Mouse (Mus musculus) stomach, postnatal 0 days (tissue): ENCODE results near the gene Zmiz1. TPM values are rescaled to one million over a fixed set of nuclear protein-coding genes. Genes with fewer than 3 reads are reported as not detected.

Source experiments
- ATAC-seq: fragments of 200-750 bp; cut with Nextera tagmentation; 2 replicates; pipeline ENCODE4 v1.8.0; 2017; ENCODE audit not compliant: low FRiP score, low TSS enrichment
- DNase-seq: peaks from one replicate; pipeline ENCODE4 v3.0.0-alpha.2; 2016; ENCODE audit warnings: low spot score
- H3K27ac ChIP-seq: fragments of 300-500 bp; sonication (generic); replicated peaks from 2 replicates; pipeline ENCODE4 v1.5.1; 2014; ENCODE audit warnings: mild to moderate bottlenecking, control low read depth
- H3K27me3 ChIP-seq: fragments of 300-500 bp; sonication (generic); 2 replicates; pipeline ENCODE4 v1.6.1; 2014; ENCODE audit warnings: low read length; ENCODE audit not compliant: control insufficient read depth, insufficient read depth
- H3K36me3 ChIP-seq: fragments of 300-500 bp; sonication (generic); 2 replicates; pipeline ENCODE4 v1.6.1; 2014; ENCODE audit warnings: low read length, mixed read lengths; ENCODE audit not compliant: control insufficient read depth, insufficient read depth
- H3K4me1 ChIP-seq: fragments of 300-500 bp; sonication (generic); replicated peaks from 2 replicates; pipeline ENCODE4 v1.6.1; 2014; ENCODE audit warnings: antibody characterized with exemption; ENCODE audit not compliant: control insufficient read depth, insufficient read depth
- H3K4me2 ChIP-seq: fragments of 300-500 bp; sonication (generic); replicated peaks from 2 replicates; pipeline ENCODE4 v1.6.1; 2014; ENCODE audit warnings: low read depth, mild to moderate bottlenecking, control low read depth, moderate library complexity
- H3K4me3 ChIP-seq: fragments of 300-500 bp; sonication (generic); 2 replicates; pipeline ENCODE4 v1.5.1; 2014; ENCODE audit warnings: low read depth, low read length, control low read depth
- H3K9ac ChIP-seq: fragments of 300-500 bp; sonication (generic); 2 replicates; pipeline ENCODE4 v1.6.1; 2014; ENCODE audit warnings: mild to moderate bottlenecking, low read length, control low read depth, mixed read lengths
- H3K9me3 ChIP-seq: fragments of 300-500 bp; sonication (generic); 2 replicates; pipeline ENCODE4 v1.6.1; 2016; ENCODE audit warnings: low read length; ENCODE audit not compliant: control insufficient read depth
- CTCF ChIP-seq: IDR thresholded peaks from 2 replicates; pipeline ENCODE4 v1.5.1; 2016; ENCODE audit warnings: antibody characterized with exemption, low read depth, mild to moderate bottlenecking, moderate library complexity
- EP300 ChIP-seq: optimal IDR thresholded peaks from 2 replicates; pipeline ENCODE3; 2016; ENCODE audit warnings: antibody characterized with exemption
- WGBS: fragments of 180-500 bp; shearing (Covaris S2); extraction: QIAGEN DNeasy Blood & Tissue Kit; methylation state at CpG from one replicate; pipeline ENCODE4 v1.1.7; 2014; 5-methylcytosine and 5-hydroxymethylcytosine counted together
- polyA plus RNA-seq: library from polyadenylated mRNA; unstranded; fragments of >200 nt; fragmentation: Nextera tagmentation; extraction: Ambion mirVana; gene quantifications from 2 replicates; pipeline ENCODE4 v1.2.1, GENCODE M21; 2015

Gene Zmiz1
- polyA plus RNA-seq, 1 experiment from 2014 or later: 13.0 TPM

DNA sequence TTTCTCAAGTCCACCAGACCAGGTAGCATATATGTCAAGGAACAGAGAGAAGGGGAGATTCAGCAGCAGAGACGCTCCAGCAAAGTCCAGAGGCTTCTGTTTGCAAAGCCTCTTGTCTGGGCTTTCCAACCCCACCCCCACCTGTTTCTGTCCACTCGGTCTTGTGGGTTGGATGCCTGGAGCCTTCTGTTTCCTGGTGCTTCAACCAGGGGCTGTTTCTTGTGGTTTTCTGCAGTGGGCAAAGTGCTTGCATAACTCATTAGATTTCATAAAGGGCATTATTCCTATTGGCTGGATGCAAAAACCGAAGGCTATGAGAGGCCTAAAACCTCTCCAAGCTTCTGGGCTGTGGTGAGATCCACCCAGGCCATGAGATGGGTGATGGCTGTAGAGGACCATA is 45.3 kb downstream of the Zmiz1 start:
- no peak overlapping the region for H3K9ac ChIP-seq
- no peak overlapping the region for H3K27ac ChIP-seq
- peaks cover 12% of the 10 kb centered on the region for H3K4me1 ChIP-seq
- no peaks in the 10 kb centered on the region for H3K9me3 ChIP-seq
- no peak overlapping the region for H3K4me3 ChIP-seq
- no peak for DNase-seq
- peaks cover 18% of the 10 kb centered on the region; the same call in 1 of the 2 replicates for H3K36me3 ChIP-seq
- TF ChIP-seq EP300 (no peak), CTCF (no peak)
- 62% methylated on average over 3 of the region's 3 CpGs for WGBS
- ATAC-seq: no peak
- no peaks in the 10 kb centered on the region for H3K27me3 ChIP-seq
- H3K4me2 ChIP-seq: no peak overlapping the region

DNA sequence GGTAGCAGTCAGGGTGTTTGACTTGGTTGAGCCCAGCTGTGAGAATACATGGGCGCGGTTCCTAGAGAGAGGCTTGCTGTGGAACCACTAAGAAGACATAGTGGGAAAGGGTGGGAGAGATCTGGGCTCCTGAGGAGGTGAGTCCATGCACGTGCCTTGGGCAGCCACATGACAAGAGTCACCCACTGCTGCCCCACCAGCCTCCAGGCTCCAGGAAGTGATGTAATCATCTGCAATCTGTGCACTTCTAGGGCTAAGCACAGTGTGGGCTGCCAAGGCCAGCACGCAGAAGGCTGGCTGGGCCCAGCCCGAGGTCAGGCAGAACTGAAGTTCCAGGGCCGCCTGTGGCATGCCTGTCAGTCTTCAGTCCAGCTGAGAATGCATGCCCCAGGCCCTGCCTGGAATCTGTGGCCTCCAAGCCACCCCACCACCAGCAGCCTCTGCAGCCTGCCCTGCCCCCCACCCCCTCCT is 46.3 kb downstream of the Zmiz1 start:
- WGBS: 42% methylated on average over 6 of the region's 6 CpGs

DNA sequence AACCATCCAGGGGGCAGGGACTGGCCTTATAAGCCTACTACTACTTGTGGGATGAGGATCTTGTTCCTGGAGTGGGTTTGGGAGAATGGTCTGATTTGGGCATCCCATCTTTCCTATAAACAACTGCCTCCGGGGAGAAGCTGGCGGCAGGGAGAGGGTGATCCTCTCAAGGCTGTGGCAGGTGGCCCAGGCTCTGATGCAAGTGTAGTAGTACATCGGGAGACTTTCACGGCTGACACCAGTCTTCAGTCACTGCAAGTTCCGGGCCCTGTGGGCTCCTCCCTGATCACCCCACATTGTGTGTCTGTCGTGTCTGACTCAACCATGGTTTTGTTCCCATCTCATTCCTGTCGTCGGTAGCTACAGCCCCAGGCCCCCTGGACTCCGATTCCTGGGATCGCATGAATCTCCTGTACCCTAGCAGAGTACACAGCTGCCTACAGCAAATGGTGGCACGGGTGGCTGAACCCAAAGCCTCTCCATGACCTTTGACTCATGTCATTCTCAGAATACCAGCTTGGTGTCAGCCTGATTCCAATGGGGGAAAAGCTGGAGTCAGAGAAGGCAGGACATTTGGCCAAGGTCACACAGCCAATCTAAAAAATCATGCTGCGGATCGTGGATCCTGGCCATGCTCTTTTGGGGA is 49.2 kb downstream of the Zmiz1 start:
- no peak overlapping the region for H3K27ac ChIP-seq
- no peak overlapping the region for H3K4me3 ChIP-seq
- H3K9ac ChIP-seq: no peak overlapping the region
- H3K4me2 ChIP-seq: no peak overlapping the region
- H3K9me3 ChIP-seq: no peaks in the 10 kb centered on the region
- no peaks in the 10 kb centered on the region for H3K27me3 ChIP-seq
- H3K36me3 ChIP-seq: peaks cover 21% of the 10 kb centered on the region; the same call in 1 of the 2 replicates
- DNase-seq (no peak), ATAC-seq (no peak)
- no peak for TF ChIP-seq CTCF
- no peak for TF ChIP-seq EP300
- peaks cover 6% of the 10 kb centered on the region for H3K4me1 ChIP-seq
- WGBS: 69% methylated on average over 13 of the region's 13 CpGs

More for the DNA sequence above, 46.3 kb downstream of the Zmiz1 start:
- H3K9me3 ChIP-seq: no peaks in the 10 kb centered on the region
- H3K4me2 ChIP-seq: no peak overlapping the region
- no peak overlapping the region for H3K4me3 ChIP-seq
- peaks cover 7% of the 10 kb centered on the region for H3K4me1 ChIP-seq
- H3K27ac ChIP-seq: no peak overlapping the region; the same call in 1 of the 2 replicates
- H3K27me3 ChIP-seq: no peaks in the 10 kb centered on the region
- H3K36me3 ChIP-seq: peaks cover 23% of the 10 kb centered on the region; the same call in 1 of the 2 replicates
- DNase-seq (peak; percentile 39), ATAC-seq (peak; percentile 52)
- no peak for TF ChIP-seq EP300
- no peak for TF ChIP-seq CTCF
- 0 out of 2 replicates have a peak overlapping the region, but pooled peaks have one; percentile 8 for H3K9ac ChIP-seq

DNA sequence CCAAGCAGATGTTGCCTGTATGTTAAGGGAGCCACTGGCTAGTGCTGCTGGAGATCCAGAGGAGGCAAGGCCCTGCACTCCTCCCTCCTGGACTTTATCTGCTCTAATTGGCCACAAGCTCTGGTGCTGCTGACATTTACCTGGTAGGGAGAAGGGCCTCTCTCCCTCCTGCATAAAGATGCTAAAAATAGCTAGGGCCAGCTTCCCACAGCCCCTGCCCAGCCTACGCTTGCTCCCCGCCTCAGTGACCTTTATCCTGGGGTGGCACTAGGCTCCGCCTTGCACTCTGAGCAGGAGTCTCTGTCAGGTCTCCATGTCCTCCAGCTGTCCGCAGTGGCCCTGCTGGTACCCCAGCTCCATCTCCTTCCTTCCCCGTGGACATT is 49.8 kb downstream of the Zmiz1 start:
- H3K36me3 ChIP-seq: peaks cover 20% of the 10 kb centered on the region; the same call in 1 of the 2 replicates
- DNase-seq: no peak
- ATAC-seq: peak; percentile 5; the same call in 1 of the 2 replicates
- no peak overlapping the region for H3K9ac ChIP-seq
- no peaks in the 10 kb centered on the region for H3K9me3 ChIP-seq
- no peak overlapping the region for H3K4me3 ChIP-seq
- no peaks in the 10 kb centered on the region for H3K27me3 ChIP-seq
- WGBS: 75% methylated on average over 5 of the region's 5 CpGs
- H3K4me1 ChIP-seq: peaks cover 9% of the 10 kb centered on the region
- no peak overlapping the region for H3K27ac ChIP-seq
- H3K4me2 ChIP-seq: no peak overlapping the region
- no peak for TF ChIP-seq EP300
- TF ChIP-seq CTCF: no peak

DNA sequence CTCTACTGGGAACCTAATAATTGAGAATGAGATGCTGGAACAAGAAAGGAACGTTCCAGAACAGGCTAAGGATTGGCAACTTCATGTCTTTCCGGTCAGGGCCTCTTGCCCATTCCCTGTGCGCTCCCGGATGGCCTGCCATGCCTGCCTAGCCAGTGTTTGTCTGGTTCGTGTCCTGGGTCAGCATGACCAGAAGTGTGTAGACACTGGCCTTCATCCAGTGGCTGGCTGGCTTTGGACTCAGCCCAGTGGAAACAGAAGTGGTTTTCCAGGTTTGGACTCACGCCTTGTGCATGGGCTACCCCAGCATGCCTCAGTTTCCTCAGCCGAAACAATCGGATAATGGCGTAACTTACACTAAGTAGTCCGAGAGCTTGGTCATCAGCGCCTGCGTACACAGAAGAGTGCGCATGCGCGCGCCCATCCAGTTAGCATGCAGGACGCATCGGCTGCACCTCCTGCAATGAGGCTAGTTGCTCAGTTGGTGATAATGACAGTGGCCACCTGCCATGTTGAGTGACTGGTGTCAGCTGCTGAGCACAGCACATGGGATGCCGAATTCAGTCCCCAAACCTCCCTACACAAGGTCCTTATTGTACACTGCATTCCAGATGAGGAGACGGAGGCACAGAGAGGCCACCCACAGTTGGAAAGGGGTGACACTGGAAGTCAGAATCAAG is 50.6 kb downstream of the Zmiz1 start:
- Histone ChIP-seq H3K4me3 (no peak overlapping the region), H3K36me3 (peaks cover 14% of the 10 kb centered on the region; the same call in 1 of the 2 replicates), H3K9ac (no peak overlapping the region), H3K4me2 (no peak overlapping the region), H3K9me3 (no peaks in the 10 kb centered on the region), H3K27me3 (no peaks in the 10 kb centered on the region), H3K4me1 (peaks cover 9% of the 10 kb centered on the region), H3K27ac (no peak overlapping the region)
- DNase-seq (no peak), ATAC-seq (no peak)
- TF ChIP-seq EP300 (no peak), CTCF (no peak)
- 85% methylated on average over 20 of the region's 20 CpGs for WGBS

DNA sequence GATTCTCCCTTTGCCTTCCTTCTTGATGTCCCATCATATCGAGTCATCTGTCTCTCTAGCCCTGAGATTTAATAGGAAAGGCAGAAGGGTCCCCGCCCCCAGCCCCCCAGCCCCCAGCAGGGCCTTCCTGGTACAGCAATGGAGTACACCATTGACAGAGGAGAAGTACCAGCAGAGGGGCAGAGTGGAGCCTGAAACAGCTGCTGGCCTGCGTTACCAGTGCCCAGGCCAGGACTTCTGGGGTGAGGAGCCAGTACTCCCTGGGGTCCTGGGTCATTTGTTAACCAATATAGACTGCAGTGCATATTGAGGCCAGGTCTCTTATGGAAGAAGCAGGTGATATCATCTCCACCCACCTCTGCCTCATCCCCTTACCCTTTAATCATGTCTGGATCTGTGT is 51.4 kb downstream of the Zmiz1 start:
- Histone ChIP-seq H3K4me2 (no peak overlapping the region), H3K27ac (no peak overlapping the region), H3K36me3 (peaks cover 12% of the 10 kb centered on the region; the same call in 1 of the 2 replicates), H3K4me3 (no peak overlapping the region), H3K27me3 (no peaks in the 10 kb centered on the region), H3K4me1 (peaks cover 9% of the 10 kb centered on the region), H3K9me3 (no peaks in the 10 kb centered on the region), H3K9ac (no peak overlapping the region)
- TF ChIP-seq CTCF (no peak), EP300 (no peak)
- 72% methylated on average over 3 of the region's 3 CpGs for WGBS
- ATAC-seq: no peak
- DNase-seq: no peak
